Comparison of ENCODE assay signal across 16 mouse cellular contexts in the genomic region with DNA sequence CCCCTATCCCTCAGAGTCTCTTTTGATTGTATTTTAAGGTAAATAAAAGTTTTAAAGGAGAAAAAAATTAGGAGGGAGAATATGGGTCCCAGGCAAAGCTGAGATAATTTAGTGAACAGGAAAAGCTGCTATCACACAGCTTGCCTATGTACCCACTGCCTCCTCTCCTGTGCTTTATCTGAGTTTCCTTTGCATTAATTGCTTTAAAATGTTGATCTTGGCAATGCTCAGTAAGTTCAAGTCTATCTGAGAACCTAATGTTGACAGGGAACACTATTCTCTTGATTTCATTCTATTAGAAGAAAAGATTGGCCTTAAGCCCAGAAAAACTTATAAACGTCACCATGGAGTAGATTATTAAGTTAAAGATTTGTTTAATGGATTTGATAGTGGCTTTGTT. TPM values are rescaled to one million over a fixed set of nuclear protein-coding genes. Genes with fewer than 3 reads are reported as not detected.
"Had no signal": no experiment of that assay in that cellular context is flagged by ENCODE, and none has a peak within 500 bp of the region (broad histone marks: within the 10 kb centered on the region; RNA-seq: fewer than 3 reads in every experiment).

No protein-coding gene starts in this region.

- DNase-seq: kidney, postnatal 4 days; liver; liver, embryonic 13.5 days; liver, postnatal 0 days; right cerebral cortex, postnatal 25 days; thymus, postnatal 36 days had no signal

- H3K9me3 ChIP-seq: limb, embryonic 12.5 days; liver, embryonic 13.5 days; midbrain, embryonic 13.5 days had no signal

- H3K4me2 ChIP-seq: limb, embryonic 12.5 days; liver, embryonic 13.5 days; midbrain, embryonic 13.5 days had no signal

- H3K27ac ChIP-seq: layer of hippocampus, adult 2 months; limb, embryonic 12.5 days; liver, embryonic 13.5 days; midbrain, embryonic 13.5 days had no signal

- H3K4me3 ChIP-seq: layer of hippocampus, adult 2 months; limb, embryonic 12.5 days; liver, embryonic 13.5 days; midbrain, embryonic 13.5 days had no signal

- H3K9ac ChIP-seq: limb, embryonic 12.5 days; liver, embryonic 13.5 days; liver, postnatal 0 days; midbrain, embryonic 13.5 days had no signal

- ATAC-seq: hindbrain, embryonic 16.5 days; inflammation-experienced regulatory T-cells, adult 6 months; intestine, postnatal 0 days; liver, postnatal 0 days; midbrain, embryonic 13.5 days had no signal

- H3K36me3 ChIP-seq: limb, embryonic 12.5 days; liver, embryonic 13.5 days; midbrain, embryonic 13.5 days had no signal

- H3K4me1 ChIP-seq: limb, embryonic 12.5 days; liver, embryonic 13.5 days; midbrain, embryonic 13.5 days had no signal

- H3K27me3 ChIP-seq: limb, embryonic 12.5 days; liver, embryonic 13.5 days; midbrain, embryonic 13.5 days had no signal

RNA-seq across cellular contexts. Expression of gene Chia1, which starts 38.2 kb away (rescaled TPM):
- polyA plus RNA-seq: intestine, postnatal 0 days; kidney, embryonic 16.5 days; limb, embryonic 12.5 days; liver, embryonic 13.5 days; liver, postnatal 0 days had no signal

RNA-seq across cellular contexts. Expression of gene Chil5, which starts 42.2 kb away (rescaled TPM):
- polyA plus RNA-seq: intestine, postnatal 0 days; kidney, embryonic 16.5 days; limb, embryonic 12.5 days; liver, embryonic 13.5 days; midbrain, embryonic 13.5 days; midbrain, postnatal 0 days; neural tube, embryonic 14.5 days; small intestine, adult 2 months had no signal
